In genomic region chr2:77518693-77519092, GRCm38 (mm10) we compare ENCODE assay signal across 8 mouse cellular contexts.
DNase-seq lines count a peak whose midpoint lies in the region; ATAC-seq and TF ChIP-seq lines count a peak whose summit lies in the region.

No protein-coding gene starts in this region.

- H3K27me3 ChIP-seq in heart, embryonic 16.5 days (ENCODE audit: control insufficient read depth, insufficient read depth, low read length) = no peaks in the 10 kb centered on the region
- H3K27me3 ChIP-seq in limb, embryonic 13.5 days = peaks cover 5% of the 10 kb centered on the region; the same call in 1 of the 2 replicates
- H3K27me3 ChIP-seq in neural tube, embryonic 15.5 days (replicated peaks) = no peaks in the 10 kb centered on the region

- intact Hi-C loops in left cerebral cortex, adult 2 months (cut with DNase I) = no loop called here
- intact Hi-C loops in left cerebral cortex, postnatal 10 days (cut with DNase I) = no loop called here
- intact Hi-C loops in left cerebral cortex, postnatal 4 days (cut with DNase I) = no loop called here

- DNase-seq in left cerebral cortex, adult 2 months (ENCODE audit: extremely low spot score in 1 of 2, low spot score in 2 of 2) = no peak
- DNase-seq in left cerebral cortex, postnatal 10 days (ENCODE audit: extremely low spot score in 1 of 2, low spot score in 2 of 2) = no peak
- DNase-seq in left cerebral cortex, postnatal 4 days = no peak
- no peak for DNase-seq in urinary bladder, postnatal 10 days (ENCODE audit: low spot score)
- DNase-seq in thymus, postnatal 4 days = no peak

- peak overlapping the region; percentile 49 for H3K4me3 ChIP-seq in left cerebral cortex, adult 2 months
- peak overlapping the region; percentile 55 for H3K4me3 ChIP-seq in heart, embryonic 16.5 days (ENCODE audit: low read length)
- peak overlapping the region; percentile 47 for H3K4me3 ChIP-seq in limb, embryonic 13.5 days
- peak overlapping the region; percentile 35 for H3K4me3 ChIP-seq in neural tube, embryonic 15.5 days (replicated peaks)

- ATAC-seq in heart, embryonic 16.5 days (replicated peaks; ENCODE audit: extremely low read depth, insufficient read depth, low FRiP score) = peak; percentile 45; the same call in 1 of the 2 replicates
- no peak for ATAC-seq in limb, embryonic 13.5 days (ENCODE audit: low FRiP score, low read depth)
- no peak for ATAC-seq in neural tube, embryonic 15.5 days (ENCODE audit: low FRiP score)

- peaks cover 2% of the 10 kb centered on the region; the same call in 1 of the 2 replicates for H3K4me1 ChIP-seq in heart, embryonic 16.5 days (ENCODE audit: control insufficient read depth, insufficient read depth, low read length)
- H3K4me1 ChIP-seq in limb, embryonic 13.5 days = peaks cover 16% of the 10 kb centered on the region; the same call in 1 of the 2 replicates
- peaks cover 26% of the 10 kb centered on the region for H3K4me1 ChIP-seq in neural tube, embryonic 15.5 days

- H3K9ac ChIP-seq in heart, embryonic 16.5 days (ENCODE audit: low read length) = peak overlapping the region; percentile 63
- 0 out of 2 replicates have a peak overlapping the region, but pooled peaks have one; percentile 40 for H3K9ac ChIP-seq in limb, embryonic 13.5 days
- no peak overlapping the region for H3K9ac ChIP-seq in neural tube, embryonic 15.5 days (replicated peaks)

- H3K36me3 ChIP-seq in heart, embryonic 16.5 days (ENCODE audit: control insufficient read depth, insufficient read depth) = no peaks in the 10 kb centered on the region
- no peaks in the 10 kb centered on the region for H3K36me3 ChIP-seq in limb, embryonic 13.5 days
- no peaks in the 10 kb centered on the region for H3K36me3 ChIP-seq in neural tube, embryonic 15.5 days

- no peak overlapping the region for H3K27ac ChIP-seq in left cerebral cortex, adult 2 months
- H3K27ac ChIP-seq in heart, embryonic 16.5 days (ENCODE audit: low read length) = no peak overlapping the region; the same call in 1 of the 2 replicates
- no peak overlapping the region for H3K27ac ChIP-seq in limb, embryonic 13.5 days
- no peak overlapping the region for H3K27ac ChIP-seq in neural tube, embryonic 15.5 days (replicated peaks)

- TF ChIP-seq CTCF in left cerebral cortex, adult 2 months (IDR thresholded peaks at IDR 0.05) = no peak; the same call in 1 of the 2 replicates

- H3K4me2 ChIP-seq in heart, embryonic 16.5 days (ENCODE audit: low read depth, low read length) = peak overlapping the region; percentile 77
- peak overlapping the region; percentile 72 for H3K4me2 ChIP-seq in limb, embryonic 13.5 days (replicated peaks)
- peak overlapping the region; percentile 62 for H3K4me2 ChIP-seq in neural tube, embryonic 15.5 days

- WGBS in heart, embryonic 16.5 days = 8% methylated on average over 8 of the region's 8 CpGs
- WGBS in limb, embryonic 13.5 days = 6% methylated on average over 8 of the region's 8 CpGs
- WGBS in neural tube, embryonic 15.5 days = 14% methylated on average over 8 of the region's 8 CpGs

- H3K9me3 ChIP-seq in heart, embryonic 16.5 days (replicated peaks; ENCODE audit: control insufficient read depth, low read length) = no peaks in the 10 kb centered on the region
- no peaks in the 10 kb centered on the region for H3K9me3 ChIP-seq in limb, embryonic 13.5 days
- H3K9me3 ChIP-seq in neural tube, embryonic 15.5 days (replicated peaks) = no peaks in the 10 kb centered on the region
